Mouse (Mus musculus): ENCODE data around the gene Raf1.

The Raf1 gene

DNA sequence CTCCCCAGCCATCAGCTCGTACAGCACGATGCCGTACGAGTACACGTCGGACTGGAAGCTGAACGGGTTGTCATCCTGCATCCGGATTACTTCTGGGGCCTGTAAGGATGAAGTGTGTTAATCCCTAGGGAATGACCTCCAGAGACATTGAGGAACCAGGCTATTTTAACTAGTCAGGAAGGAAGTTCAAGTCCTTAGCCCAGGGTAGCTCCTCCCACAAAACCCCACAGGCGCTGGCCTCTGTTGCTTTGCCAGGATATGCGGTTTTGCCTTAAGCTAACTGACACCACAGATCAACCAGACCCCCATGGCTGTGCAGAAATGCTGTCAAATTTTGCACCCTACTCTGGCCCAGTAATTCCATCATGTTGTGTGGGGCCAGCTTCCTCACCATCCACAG, 56.6 kb downstream of the Raf1 start:
- peak in 1 of 2 experiments; percentile 55 for DNase-seq (ENCODE audit: inconsistent age in 2 of 2, low spot score in 1 of 2)

DNA sequence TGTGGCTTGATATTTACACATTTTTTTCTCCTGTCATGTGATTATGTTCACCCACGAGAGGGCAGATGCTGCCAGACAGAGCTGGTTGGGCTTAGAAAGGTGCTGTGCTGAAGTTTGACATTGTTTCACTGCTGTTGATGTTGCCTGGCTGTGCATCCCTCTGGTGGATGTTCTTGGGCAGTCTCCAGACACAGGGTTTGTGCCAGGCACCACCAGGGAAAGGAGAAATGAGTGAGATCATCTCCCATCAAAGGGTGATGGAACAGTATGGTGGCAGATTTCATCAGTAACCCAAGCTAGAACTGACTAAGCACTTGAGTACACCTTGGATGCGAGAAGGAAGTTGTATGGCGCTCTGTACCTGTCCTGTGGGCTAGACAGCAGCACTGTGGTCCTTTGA, 60.5 kb downstream of the Raf1 start:
- no peak for DNase-seq (ENCODE audit: inconsistent age in 2 of 2, low spot score in 1 of 2)

DNA sequence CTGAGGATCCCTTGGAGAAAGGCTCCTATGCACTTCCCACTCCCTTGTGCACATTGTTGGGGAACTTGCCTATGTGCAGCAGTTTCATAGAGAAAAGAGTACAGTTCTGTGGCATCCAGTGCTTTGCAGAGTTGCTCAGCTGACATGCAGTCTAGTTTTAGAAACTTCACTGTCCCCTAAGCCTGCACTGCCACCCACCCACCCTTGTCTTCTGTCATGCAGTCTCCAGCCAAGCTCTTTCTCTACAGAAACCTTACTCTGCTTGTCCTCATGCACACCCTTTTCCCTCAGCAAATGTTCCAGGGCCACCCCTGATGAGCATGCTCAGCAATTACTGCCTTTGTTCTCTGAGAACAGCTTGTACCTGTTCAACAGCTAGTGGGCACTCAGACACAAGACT, 62.6 kb downstream of the Raf1 start:
- DNase-seq (ENCODE audit: inconsistent age in 2 of 2, low spot score in 1 of 2), result no peak

DNA sequence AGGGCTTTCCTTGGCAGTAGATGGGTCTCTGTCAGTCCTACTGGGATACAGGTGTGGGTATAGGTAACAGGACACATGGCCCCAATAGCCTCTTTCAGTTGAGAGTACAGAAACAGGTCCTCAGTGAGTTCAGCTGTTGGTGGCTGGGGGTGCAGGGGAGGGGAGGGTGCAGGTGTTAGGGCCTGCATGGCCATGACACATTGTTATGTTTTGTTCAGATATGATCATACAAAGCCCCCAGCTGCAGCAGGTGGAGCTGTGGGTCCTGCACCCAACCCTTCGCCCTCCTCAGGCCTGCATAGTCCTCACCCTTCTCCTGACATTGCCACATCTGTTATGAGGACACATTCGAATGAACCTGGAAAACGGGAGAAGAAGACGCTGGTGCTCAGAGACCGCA, 66.1 kb downstream of the Raf1 start:
- DNase-seq (ENCODE audit: inconsistent age in 2 of 2, low spot score in 1 of 2), result no peak

DNA sequence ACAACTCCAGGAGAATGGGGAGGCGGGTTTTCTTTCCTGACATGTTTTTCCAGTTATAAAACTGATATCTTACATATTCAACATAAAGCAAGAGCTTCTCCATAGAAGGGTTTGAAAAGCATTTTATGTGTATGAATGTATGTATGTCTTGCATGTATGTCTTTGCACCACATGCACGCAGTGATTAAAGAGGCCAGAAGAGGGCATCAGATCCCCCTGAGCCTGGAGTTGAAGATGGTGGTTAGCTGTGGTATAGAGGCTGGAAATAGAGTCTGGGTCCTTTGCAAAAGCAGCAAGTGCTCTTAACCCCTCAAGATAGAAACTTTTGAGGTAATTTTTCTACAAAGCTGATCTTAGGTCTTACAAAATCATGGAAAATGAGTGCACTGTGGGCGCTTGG, 67.3 kb downstream of the Raf1 start:
- DNase-seq (ENCODE audit: inconsistent age in 2 of 2, low spot score in 1 of 2), result peak in 1 of 2 experiments; percentile 63

DNA sequence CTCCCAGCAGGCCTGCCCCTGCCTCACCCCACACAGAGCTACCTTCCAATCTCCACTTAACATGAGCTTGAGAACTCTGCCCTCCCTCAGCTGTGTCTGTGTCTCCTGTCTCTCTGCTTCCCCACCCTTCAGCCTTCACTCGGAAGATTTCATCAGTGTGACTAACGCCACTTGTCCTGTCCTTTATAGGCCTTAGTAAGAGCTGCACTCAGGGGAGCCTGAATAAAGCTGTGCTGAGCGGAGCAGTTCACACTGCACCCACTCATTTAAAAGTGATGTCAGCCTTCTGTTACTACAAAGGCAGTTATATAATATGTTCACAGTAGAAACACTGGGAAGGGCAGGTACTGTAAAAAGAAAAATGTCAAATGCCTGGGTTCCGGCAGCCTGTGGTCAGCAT, 69.0 kb downstream of the Raf1 start:
- peak; percentile 70 to 89 for DNase-seq (ENCODE audit: inconsistent age in 2 of 2, low spot score in 1 of 2)

DNA sequence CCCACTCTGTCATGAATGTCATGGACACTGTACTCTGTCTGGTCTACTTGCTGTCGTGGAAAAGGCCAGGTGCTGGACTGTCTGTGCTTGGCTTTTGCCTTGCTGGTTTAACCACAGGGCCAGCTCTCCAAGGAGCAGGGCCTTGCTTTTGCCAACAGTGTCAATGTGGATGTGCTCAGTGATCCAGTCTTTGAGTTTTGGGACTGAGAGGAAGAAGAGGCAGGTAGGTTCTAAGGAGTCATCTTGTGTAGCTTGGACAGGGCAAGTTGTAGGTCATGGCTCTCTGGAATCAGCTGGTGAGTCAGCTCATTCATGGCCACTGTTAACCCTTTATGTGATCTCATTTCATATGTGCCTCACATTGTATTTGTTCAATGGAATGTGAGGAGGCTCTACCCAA, 70.0 kb downstream of the Raf1 start:
- peak; percentile 45 to 85 for DNase-seq (ENCODE audit: inconsistent age in 2 of 2, low spot score in 1 of 2)

DNA sequence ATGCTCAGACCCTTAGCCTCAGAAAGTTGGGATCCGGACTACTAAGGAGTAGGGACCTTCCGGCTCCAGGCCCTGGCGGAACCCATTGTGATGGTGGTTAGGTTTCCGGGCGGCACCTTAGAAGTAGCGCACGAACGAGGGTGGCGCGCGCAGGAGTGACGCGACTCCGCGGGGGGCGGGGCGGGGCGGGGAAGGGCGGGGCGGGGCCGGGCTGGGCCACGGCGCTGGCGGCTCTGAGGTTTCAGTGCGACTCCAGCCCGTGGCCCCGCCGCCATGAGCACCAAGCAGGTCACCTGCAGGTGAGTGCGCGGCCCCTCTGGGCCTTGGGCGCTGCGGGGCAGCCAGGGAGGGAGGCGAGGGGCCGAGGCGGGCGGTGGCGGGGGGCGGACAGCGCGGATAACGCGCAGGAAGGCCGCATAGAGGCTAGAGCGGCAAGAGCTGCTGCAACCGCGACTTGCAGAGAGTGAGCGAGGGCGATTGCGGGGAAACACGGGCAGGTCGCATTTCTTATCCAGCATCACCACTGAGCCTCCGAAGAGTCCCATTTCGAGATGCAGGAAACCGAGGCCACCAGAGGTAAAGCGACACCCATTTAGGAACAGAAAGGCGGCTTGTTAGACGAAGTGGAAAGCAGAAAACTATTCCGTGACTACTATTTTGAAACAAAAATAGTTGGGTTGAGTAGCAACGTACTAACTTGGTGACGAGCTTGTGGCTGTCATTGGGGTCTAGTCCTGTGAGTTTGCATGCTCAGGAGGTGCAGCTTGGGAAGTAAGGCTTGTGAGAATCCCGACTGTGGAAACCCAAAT, 74.5 kb downstream of the Raf1 start, which contains the start of gene Mkrn2:
Gene Mkrn2 (plus strand): TSS at position 188 of the 809 bp plus-strand sequence.
- DNase-seq (ENCODE audit: inconsistent age in 2 of 2, low spot score in 1 of 2), result peak; percentile 79 to 94

DNA sequence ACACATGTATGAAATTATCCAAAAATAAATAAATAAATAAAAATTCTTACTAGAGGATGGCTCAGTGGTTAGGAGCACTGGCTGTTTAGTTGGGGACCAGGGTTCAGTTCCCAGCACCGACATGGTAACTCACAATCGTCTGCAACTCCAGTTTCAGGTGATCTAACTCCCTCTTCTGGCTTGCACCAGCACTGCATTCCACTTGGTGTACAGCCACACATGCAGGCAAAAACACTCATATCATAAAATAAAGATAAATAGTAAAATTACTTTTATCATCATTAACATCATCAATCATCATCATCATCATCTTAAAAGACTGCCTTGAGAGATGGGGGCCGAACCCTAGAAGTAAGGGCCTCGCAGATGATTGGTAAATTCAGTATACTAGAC, 75.1 kb downstream of the Raf1 start:
- DNase-seq (ENCODE audit: inconsistent age in 2 of 2, low spot score in 1 of 2), result peak in 1 of 2 experiments; percentile 45

DNA sequence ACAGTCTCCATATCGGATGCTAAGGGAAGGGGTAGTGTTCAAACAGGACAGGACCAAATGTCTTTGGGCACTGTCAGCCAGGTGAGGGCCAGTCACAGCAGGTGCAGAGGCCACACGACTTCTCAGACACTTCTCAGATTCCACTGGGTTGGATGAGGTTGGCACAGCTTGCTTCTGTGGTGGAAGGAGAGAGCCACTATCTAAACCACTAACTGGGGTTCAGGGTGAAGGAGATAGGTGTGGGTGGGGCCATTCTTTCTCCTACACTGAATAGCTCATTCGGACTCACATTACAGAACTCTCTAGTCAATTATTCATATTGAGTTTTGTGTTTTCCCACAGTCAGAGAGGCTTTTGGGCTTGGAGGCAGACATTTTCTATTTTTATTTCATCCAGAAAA, 80.8 kb downstream of the Raf1 start:
- no peak for DNase-seq (ENCODE audit: inconsistent age in 2 of 2, low spot score in 1 of 2)

DNA sequence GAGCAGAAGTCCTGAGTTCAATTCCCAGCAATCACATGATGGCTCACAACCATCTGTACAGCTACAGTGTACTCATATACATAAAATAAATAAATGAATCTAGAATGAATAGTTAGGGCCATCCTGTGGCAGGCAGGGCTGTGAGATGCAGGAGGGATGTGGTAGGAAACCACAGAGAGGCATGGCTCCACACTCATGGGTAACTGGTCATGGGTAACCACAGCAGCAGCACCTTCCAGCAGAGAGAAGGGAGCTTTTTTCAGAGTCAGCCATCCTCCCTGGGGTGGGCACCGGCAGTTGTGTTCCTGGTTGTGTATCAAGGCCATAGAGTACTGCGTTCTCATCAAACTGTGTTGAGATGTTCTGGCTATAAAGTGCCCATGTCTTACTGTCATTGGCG, 82.0 kb downstream of the Raf1 start:
- DNase-seq (ENCODE audit: inconsistent age in 2 of 2, low spot score in 1 of 2), result no peak

DNA sequence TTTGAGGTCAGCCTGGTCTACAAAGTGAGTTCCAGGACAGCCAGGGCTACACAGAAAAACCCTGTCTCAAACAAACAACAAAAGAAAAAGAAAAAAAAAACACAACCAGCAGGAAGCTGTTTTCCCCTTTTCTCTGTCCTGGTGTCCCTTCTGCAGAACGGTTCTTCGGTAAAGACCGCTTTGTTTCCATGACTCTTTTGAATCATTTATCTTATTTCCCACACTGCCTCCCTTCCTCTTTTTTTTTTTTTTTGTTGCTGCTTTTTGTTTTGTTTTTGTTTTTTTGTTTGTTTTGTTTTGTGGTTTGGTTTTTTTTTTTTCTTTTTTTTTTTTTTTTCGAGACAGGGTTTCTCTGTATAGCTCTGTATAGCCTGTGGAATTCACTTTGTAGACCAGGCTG, 83.2 kb downstream of the Raf1 start:
- DNase-seq (ENCODE audit: inconsistent age in 2 of 2, low spot score in 1 of 2), result no peak

DNA sequence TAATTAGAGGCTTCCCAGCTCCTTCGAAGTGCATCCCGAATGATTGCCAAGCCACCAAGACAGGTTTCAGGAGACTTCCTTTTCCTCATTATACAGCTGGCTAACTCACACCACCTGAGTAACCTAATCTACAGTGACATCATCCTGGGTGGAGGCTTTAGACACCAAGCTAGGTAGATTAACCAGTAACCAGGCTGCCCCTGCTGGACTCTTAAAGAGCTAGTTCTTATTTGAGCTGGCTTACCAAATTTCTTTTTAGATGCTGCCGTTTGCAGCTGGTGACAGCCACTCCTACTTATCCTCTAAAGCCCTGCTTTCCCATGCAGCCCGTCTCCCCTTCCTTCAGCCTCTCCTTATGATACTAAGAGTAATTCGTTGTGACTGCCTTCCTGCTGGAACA, 84.0 kb downstream of the Raf1 start, which contains the start of gene Mkrn2os:
Gene Mkrn2os (minus strand): TSS at position 119 of the 400 bp plus-strand sequence.
- DNase-seq (ENCODE audit: inconsistent age in 2 of 2, low spot score in 1 of 2), result no peak

DNA sequence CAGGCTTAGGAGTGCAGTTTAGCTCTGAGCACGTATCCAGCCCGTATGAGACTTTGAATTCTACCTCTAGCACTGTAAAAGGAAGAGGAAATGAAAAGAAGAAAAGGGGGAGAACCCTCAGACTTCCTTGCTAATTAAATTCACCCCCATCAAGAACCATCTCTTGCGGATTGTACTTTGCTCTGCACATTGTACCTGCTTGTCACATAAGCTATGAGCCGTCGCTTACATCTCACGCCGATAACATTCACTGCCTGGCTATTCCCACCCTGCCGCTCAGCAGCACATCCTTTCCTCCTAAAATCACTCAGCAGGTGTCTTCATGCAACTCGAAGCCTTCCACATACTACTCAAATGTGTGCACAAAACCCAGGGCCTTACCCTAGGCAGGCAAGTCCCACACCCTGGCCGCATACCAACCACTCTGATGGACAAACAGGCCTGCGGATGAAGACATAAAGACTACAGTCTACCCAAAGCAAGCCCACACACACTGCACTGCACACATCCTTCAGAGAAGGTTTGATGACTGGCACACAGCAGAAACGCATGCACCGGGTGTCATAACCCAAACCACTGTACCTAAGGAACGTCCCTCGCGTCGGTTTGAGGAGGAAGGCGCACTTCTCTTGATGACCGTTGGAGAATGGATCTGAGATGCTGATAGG, 84.6 kb downstream of the Raf1 start:
- DNase-seq (ENCODE audit: inconsistent age in 2 of 2, low spot score in 1 of 2), result no peak

DNA sequence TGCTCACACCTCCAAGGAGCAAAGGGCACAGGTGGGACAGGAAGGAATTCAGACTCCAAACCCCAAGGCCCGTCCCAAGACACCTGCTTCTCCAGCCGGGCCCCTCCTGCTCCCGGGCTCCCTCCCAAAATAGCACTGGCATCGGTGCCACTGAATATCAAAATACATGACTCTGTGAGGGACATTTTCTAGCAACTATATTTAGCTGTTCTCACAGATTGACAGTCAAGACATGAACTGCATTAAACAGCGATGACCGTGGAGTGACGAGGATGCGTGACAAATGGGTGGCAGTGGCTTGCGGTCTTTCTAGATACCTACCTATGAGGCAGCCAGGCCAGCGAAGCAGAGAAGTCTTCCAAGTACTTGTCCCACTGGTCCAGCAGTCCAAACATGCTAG, 90.1 kb downstream of the Raf1 start:
- DNase-seq (ENCODE audit: inconsistent age in 2 of 2, low spot score in 1 of 2), result no peak

DNA sequence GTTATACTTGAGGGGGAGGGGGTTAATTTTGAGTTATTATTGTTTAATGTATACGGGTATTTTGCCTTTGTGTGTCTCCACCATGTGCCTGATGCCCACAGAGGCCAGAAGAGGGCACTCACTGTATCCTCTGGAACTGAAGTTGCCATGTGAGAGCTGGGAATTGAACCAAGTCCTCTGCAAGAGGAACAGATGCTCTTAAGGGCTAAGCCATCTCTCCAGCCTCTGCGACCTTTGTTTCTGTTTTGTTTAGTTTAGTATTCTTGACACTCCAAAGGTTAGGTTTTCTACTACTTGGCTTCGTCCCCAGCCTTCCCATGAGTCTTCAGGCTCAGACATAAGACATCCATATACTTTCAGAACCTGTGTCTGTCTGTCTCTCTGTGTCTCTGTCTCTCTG, 92.3 kb downstream of the Raf1 start:
- DNase-seq (ENCODE audit: inconsistent age in 2 of 2, low spot score in 1 of 2), result no peak

DNA sequence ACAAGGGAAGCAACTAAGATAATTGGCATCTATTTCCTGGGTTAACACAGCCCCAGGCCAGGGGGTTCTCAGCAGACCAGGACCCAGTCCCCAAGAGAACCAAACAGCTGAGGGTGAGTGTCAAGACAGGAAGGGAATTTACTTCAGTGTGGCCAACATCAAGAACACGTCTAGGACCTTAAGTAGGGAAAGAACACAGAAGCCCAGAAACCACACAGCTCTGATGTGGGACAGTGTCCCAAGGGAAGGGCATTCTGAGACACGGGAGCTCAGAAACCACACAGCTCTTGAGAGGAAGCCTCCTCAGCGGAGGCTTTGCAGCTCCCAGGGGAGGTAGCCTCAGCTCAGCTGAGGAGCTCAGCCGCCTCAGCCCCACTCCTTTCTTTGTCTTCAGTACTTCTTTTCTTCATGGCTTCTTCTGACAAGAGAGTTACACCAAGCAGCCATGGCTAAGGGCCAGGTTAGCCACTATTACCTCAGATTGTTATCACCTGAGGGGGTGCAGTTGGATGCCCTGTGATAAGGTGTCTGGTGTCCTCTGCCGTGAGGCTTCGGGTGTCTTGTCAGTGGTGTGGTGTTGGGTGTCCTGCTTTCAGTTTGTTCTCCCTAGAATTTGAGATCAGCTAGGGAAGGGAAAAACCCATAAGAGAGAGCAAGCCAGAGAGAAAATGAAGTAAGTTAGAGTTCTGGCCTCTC, 92.9 kb downstream of the Raf1 start:
- DNase-seq (ENCODE audit: inconsistent age in 2 of 2, low spot score in 1 of 2), result no peak

DNA sequence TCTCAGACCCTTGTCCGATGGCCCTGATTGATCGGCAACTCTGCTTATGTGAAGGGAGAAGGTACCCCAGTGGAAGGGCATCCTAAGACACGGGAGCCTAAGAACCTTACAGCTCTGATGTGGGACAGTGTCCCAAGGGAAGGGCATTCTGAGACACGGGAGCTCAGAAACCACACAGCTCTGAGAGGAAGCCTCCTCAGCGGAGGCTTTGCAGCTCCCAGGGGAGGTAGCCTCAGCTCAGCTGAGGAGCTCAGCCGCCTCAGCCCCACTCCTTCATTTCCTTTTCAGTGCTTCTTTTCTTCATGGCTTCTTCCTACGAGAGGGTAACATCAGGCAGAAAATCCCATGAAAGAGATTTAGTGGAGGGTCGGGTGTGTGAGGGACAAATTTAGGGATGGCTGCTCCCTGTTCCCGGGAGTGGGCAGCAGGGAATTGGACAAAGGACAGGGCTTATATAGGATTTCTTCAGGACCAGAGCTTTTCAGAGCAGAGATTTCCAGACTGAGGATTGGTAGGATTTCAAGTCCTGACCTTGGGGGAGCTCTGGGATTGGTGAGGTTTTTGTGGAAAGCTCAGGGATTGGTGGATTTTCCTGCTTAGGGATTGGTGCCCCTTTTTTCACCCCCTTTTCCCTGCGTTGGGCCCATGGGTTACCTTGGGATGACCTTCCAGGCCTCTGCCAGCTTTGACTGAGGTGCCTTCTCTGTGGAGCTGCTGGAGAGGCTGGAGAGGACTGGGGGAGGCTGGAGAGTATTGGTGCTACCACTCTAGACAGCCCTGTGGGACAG, 93.9 kb downstream of the Raf1 start:
- no peak for DNase-seq (ENCODE audit: inconsistent age in 2 of 2, low spot score in 1 of 2)

DNA sequence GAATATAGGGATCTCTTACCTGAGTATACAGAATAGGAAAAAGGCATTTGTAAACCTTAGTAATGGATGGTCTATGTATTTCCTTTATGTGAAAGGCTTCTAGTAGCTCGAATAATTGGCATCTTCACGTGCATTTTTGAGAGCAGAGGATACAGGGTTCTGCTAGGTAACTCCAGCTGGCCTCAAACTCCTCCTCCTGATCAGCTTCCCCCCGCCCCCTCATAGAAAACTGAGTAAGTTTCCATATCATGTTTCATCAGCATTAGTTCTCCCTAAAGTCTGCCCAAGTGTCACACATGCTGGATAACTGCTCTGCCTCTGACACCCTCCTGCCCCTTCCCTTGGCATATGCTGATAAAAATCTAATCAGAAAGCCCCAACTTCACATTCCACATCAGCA, 95.6 kb downstream of the Raf1 start:
- DNase-seq (ENCODE audit: inconsistent age in 2 of 2, low spot score in 1 of 2), result no peak

DNA sequence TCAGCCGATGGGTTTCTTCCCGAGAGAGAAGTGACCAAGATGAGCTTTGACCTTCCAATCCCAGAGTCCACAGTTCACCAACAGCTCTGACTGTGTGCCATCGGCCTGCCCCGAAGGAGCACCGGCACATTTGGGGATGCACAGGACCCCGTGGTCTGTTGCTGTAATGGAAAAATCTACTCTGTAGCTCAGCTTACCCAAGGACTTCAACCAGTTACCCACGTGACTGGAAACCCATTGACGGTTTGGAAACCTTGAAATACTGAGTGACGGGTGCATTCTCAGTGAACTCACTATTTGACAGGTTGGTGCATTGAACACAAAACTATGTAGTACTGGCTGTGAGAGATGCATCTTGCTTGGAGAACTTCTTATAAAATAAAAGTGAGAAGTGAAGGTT, 98.5 kb downstream of the Raf1 start:
- DNase-seq (ENCODE audit: inconsistent age in 2 of 2, low spot score in 1 of 2), result no peak

DNA sequence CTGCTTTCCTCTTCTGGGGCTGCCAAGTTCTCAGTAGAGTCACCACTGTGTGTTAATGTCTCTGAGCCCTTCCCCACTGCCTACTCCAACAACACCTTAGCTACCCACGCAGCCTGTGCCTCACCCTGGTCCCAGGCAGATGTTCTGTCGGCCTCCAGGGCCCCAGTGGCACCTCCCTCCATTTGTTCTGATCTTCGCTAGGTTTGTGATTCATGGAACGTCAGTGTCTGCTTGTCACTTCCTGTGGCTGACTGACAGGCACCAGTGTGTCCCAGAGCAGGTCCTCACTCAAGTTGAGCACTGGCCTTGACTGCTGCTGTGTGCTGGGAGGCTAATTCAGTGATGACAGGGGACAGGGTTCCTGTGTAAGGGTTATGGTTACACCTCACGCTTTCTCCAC, 99.0 kb downstream of the Raf1 start:
- DNase-seq (ENCODE audit: inconsistent age in 2 of 2, low spot score in 1 of 2), result no peak
